Mouse (Mus musculus) neural tube, embryonic 12.5 days (tissue): ENCODE results near the gene Vezt. TPM values are rescaled to one million over a fixed set of nuclear protein-coding genes. Genes with fewer than 3 reads are reported as not detected.
A peak's percentile ranks its signal among the peaks of the same experiment; 100 is the strongest.

Source experiments
- ATAC-seq: fragments of 200-750 bp; cut with Nextera tagmentation; 2 replicates; pipeline ENCODE4 v1.8.0; 2017; ENCODE audit warnings: low read depth, mild to moderate bottlenecking, moderate TSS enrichment, moderate library complexity; ENCODE audit not compliant: low FRiP score
- H3K27ac ChIP-seq: fragments of 300-500 bp; sonication (generic); 2 replicates; pipeline ENCODE4 v1.5.1; 2016
- H3K27me3 ChIP-seq: fragments of 300-500 bp; sonication (generic); replicated peaks from 2 replicates; pipeline ENCODE4 v1.6.1; 2016; ENCODE audit warnings: mild to moderate bottlenecking
- H3K36me3 ChIP-seq: fragments of 300-500 bp; sonication (generic); 2 replicates; pipeline ENCODE4 v1.6.1; 2016; ENCODE audit warnings: mild to moderate bottlenecking
- H3K4me1 ChIP-seq: fragments of 300-500 bp; sonication (generic); 2 replicates; pipeline ENCODE4 v1.6.1; 2016
- H3K4me2 ChIP-seq: fragments of 300-500 bp; sonication (generic); replicated peaks from 2 replicates; pipeline ENCODE4 v1.6.1; 2016; ENCODE audit warnings: mild to moderate bottlenecking
- H3K4me3 ChIP-seq: fragments of 300-500 bp; sonication (generic); 2 replicates; pipeline ENCODE4 v1.5.1; 2016
- H3K9ac ChIP-seq: fragments of 300-500 bp; sonication (generic); 2 replicates; pipeline ENCODE4 v1.6.1; 2016; ENCODE audit warnings: mild to moderate bottlenecking
- H3K9me3 ChIP-seq: fragments of 300-500 bp; sonication (generic); 2 replicates; pipeline ENCODE4 v1.6.1; 2016; ENCODE audit warnings: mild to moderate bottlenecking
- WGBS: fragments of 180-500 bp; shearing (Covaris S2); methylation state at CpG from one replicate; pipeline ENCODE4 v1.1.7; 2016; 5-methylcytosine and 5-hydroxymethylcytosine counted together
- polyA plus RNA-seq: library from polyadenylated mRNA; unstranded; fragments of >200 nt; fragmentation: Nextera tagmentation; extraction: Ambion mirVana; gene quantifications from 2 replicates; pipeline ENCODE4 v1.2.1, GENCODE M21; 2016

Vezt gene
- polyA plus RNA-seq, 1 experiment from 2014 or later, result 56.2 TPM

- H3K4me1 ChIP-seq, result no peaks in the 10 kb centered on the region
- 0 out of 2 replicates have a peak, but pooled peaks cover 2% of the 10 kb centered on the region for H3K9me3 ChIP-seq
- peaks cover 72% of the 10 kb centered on the region for H3K36me3 ChIP-seq
- no peak overlapping the region for H3K9ac ChIP-seq
- no peaks in the 10 kb centered on the region for H3K27me3 ChIP-seq
- WGBS, result 93% methylated on average over 10 of the region's 10 CpGs
- H3K4me3 ChIP-seq, result no peak overlapping the region
- no peak for ATAC-seq
- H3K4me2 ChIP-seq, result no peak overlapping the region
- no peak overlapping the region for H3K27ac ChIP-seq
Measured at GRCm38 (mm10) chr10:94000223-94000622, 35.4 kb downstream of the Vezt start.

GRCm38 (mm10) chr10:93999357-93999756 lies 36.3 kb downstream of the Vezt start:
- Histone ChIP-seq H3K27me3 (no peaks in the 10 kb centered on the region), H3K4me1 (no peaks in the 10 kb centered on the region), H3K4me3 (no peak overlapping the region), H3K9ac (no peak overlapping the region), H3K36me3 (peaks cover 80% of the 10 kb centered on the region), H3K9me3 (0 out of 2 replicates have a peak, but pooled peaks cover 2% of the 10 kb centered on the region), H3K27ac (no peak overlapping the region), H3K4me2 (no peak overlapping the region)
- ATAC-seq, result no peak
- WGBS, result 91% methylated on average over 1 of the region's 1 CpGs

- Histone ChIP-seq H3K27ac (no peak overlapping the region), H3K4me1 (no peaks in the 10 kb centered on the region), H3K4me2 (no peak overlapping the region), H3K27me3 (no peaks in the 10 kb centered on the region), H3K4me3 (no peak overlapping the region), H3K36me3 (peaks cover 78% of the 10 kb centered on the region), H3K9ac (no peak overlapping the region), H3K9me3 (no peaks in the 10 kb centered on the region)
- WGBS, result 94% methylated on average over 1 of the region's 1 CpGs
- ATAC-seq, result no peak
Measured at GRCm38 (mm10) chr10:93995100-93995499, 40.5 kb downstream of the Vezt start.

GRCm38 (mm10) chr10:93994136-93994535 lies 41.5 kb downstream of the Vezt start:
- Histone ChIP-seq H3K27ac (no peak overlapping the region), H3K4me1 (no peaks in the 10 kb centered on the region), H3K9ac (no peak overlapping the region), H3K9me3 (no peaks in the 10 kb centered on the region), H3K27me3 (no peaks in the 10 kb centered on the region), H3K4me3 (no peak overlapping the region), H3K4me2 (no peak overlapping the region), H3K36me3 (peaks cover 77% of the 10 kb centered on the region)
- ATAC-seq, result no peak
- 96% methylated on average over 10 of the region's 10 CpGs for WGBS

GRCm38 (mm10) chr10:93985357-93985756 lies 50.3 kb downstream of the Vezt start:
- Histone ChIP-seq H3K27me3 (no peaks in the 10 kb centered on the region), H3K27ac (no peak overlapping the region), H3K4me1 (no peaks in the 10 kb centered on the region), H3K4me3 (no peak overlapping the region), H3K36me3 (peaks cover 56% of the 10 kb centered on the region), H3K9ac (no peak overlapping the region), H3K4me2 (no peak overlapping the region), H3K9me3 (no peaks in the 10 kb centered on the region)
- no peak for ATAC-seq

- no peak overlapping the region for H3K9ac ChIP-seq
- H3K4me2 ChIP-seq, result no peak overlapping the region
- H3K4me3 ChIP-seq, result no peak overlapping the region
- ATAC-seq, result no peak
- peaks cover 4% of the 10 kb centered on the region for H3K4me1 ChIP-seq
- H3K9me3 ChIP-seq, result no peaks in the 10 kb centered on the region
- H3K27me3 ChIP-seq, result no peaks in the 10 kb centered on the region
- 26% methylated on average over 10 of the region's 10 CpGs for WGBS
- H3K36me3 ChIP-seq, result peaks cover 49% of the 10 kb centered on the region
- no peak overlapping the region for H3K27ac ChIP-seq
Measured at GRCm38 (mm10) chr10:93969306-93969705, 66.3 kb downstream of the Vezt start.

GRCm38 (mm10) chr10:93967486-93967885 lies 68.1 kb downstream of the Vezt start:
- no peak overlapping the region for H3K9ac ChIP-seq
- no peak overlapping the region for H3K4me3 ChIP-seq
- ATAC-seq, result no peak
- H3K27ac ChIP-seq, result no peak overlapping the region
- H3K4me2 ChIP-seq, result no peak overlapping the region
- no peaks in the 10 kb centered on the region for H3K9me3 ChIP-seq
- H3K36me3 ChIP-seq, result peaks cover 39% of the 10 kb centered on the region
- H3K27me3 ChIP-seq, result no peaks in the 10 kb centered on the region
- H3K4me1 ChIP-seq, result peaks cover 4% of the 10 kb centered on the region

- WGBS, result 97% methylated on average over 3 of the region's 3 CpGs
- no peak overlapping the region for H3K9ac ChIP-seq
- no peak overlapping the region for H3K4me2 ChIP-seq
- no peak for ATAC-seq
- H3K9me3 ChIP-seq, result no peaks in the 10 kb centered on the region
- H3K36me3 ChIP-seq, result no peaks in the 10 kb centered on the region
- H3K4me1 ChIP-seq, result no peaks in the 10 kb centered on the region
- no peak overlapping the region for H3K4me3 ChIP-seq
- H3K27ac ChIP-seq, result no peak overlapping the region
- no peaks in the 10 kb centered on the region for H3K27me3 ChIP-seq
Measured at GRCm38 (mm10) chr10:93954023-93954422, 81.6 kb downstream of the Vezt start.

- Histone ChIP-seq H3K9ac (no peak overlapping the region), H3K27ac (no peak overlapping the region), H3K4me1 (no peaks in the 10 kb centered on the region), H3K4me3 (no peak overlapping the region), H3K27me3 (no peaks in the 10 kb centered on the region), H3K36me3 (no peaks in the 10 kb centered on the region), H3K4me2 (no peak overlapping the region), H3K9me3 (no peaks in the 10 kb centered on the region)
- 89% methylated on average over 7 of the region's 7 CpGs for WGBS
- no peak for ATAC-seq
Measured at GRCm38 (mm10) chr10:93953504-93953903, 82.1 kb downstream of the Vezt start.

GRCm38 (mm10) chr10:93950991-93951390 lies 84.6 kb downstream of the Vezt start:
- Histone ChIP-seq H3K4me2 (no peak overlapping the region), H3K27ac (no peak overlapping the region), H3K27me3 (no peaks in the 10 kb centered on the region), H3K9ac (no peak overlapping the region), H3K9me3 (no peaks in the 10 kb centered on the region), H3K4me3 (no peak overlapping the region), H3K36me3 (no peaks in the 10 kb centered on the region), H3K4me1 (peaks cover 2% of the 10 kb centered on the region; the same call in 1 of the 2 replicates)
- 95% methylated on average over 3 of the region's 3 CpGs for WGBS
- ATAC-seq, result no peak

- no peak overlapping the region for H3K27ac ChIP-seq
- no peak for ATAC-seq
- no peaks in the 10 kb centered on the region for H3K9me3 ChIP-seq
- WGBS, result 92% methylated on average over 2 of the region's 2 CpGs
- no peak overlapping the region for H3K4me3 ChIP-seq
- no peaks in the 10 kb centered on the region for H3K36me3 ChIP-seq
- no peak overlapping the region for H3K9ac ChIP-seq
- H3K4me2 ChIP-seq, result no peak overlapping the region
- H3K27me3 ChIP-seq, result no peaks in the 10 kb centered on the region
- peaks cover 11% of the 10 kb centered on the region; the same call in 1 of the 2 replicates for H3K4me1 ChIP-seq
Measured at GRCm38 (mm10) chr10:93949921-93950320, 85.7 kb downstream of the Vezt start.

- no peak overlapping the region for H3K9ac ChIP-seq
Measured at GRCm38 (mm10) chr10:93945843-93946499, 89.6 kb downstream of the Vezt start.

GRCm38 (mm10) chr10:93945364-93945763 lies 90.3 kb downstream of the Vezt start:
- Histone ChIP-seq H3K4me1 (peaks cover 11% of the 10 kb centered on the region; the same call in 1 of the 2 replicates), H3K27me3 (no peaks in the 10 kb centered on the region), H3K9ac (no peak overlapping the region), H3K27ac (no peak overlapping the region), H3K4me3 (no peak overlapping the region), H3K36me3 (no peaks in the 10 kb centered on the region), H3K4me2 (no peak overlapping the region), H3K9me3 (no peaks in the 10 kb centered on the region)
- WGBS, result 31% methylated on average over 4 of the region's 4 CpGs
- ATAC-seq, result 0 out of 2 replicates have a peak, but pooled peaks have one; percentile 25

More at GRCm38 (mm10) chr10:93945843-93946499, 89.6 kb downstream of the Vezt start:
- ATAC-seq, result no peak
- H3K4me1 ChIP-seq, result peaks cover 11% of the 10 kb centered on the region; the same call in 1 of the 2 replicates
- no peaks in the 10 kb centered on the region for H3K27me3 ChIP-seq
- no peak overlapping the region for H3K4me2 ChIP-seq
- H3K36me3 ChIP-seq, result no peaks in the 10 kb centered on the region
- no peaks in the 10 kb centered on the region for H3K9me3 ChIP-seq
- H3K27ac ChIP-seq, result no peak overlapping the region
- WGBS, result 60% methylated on average over 9 of the region's 9 CpGs
- H3K4me3 ChIP-seq, result no peak overlapping the region
